Mouse (Mus musculus): ENCODE data around the gene Slc37a3. TPM values are rescaled to one million over a fixed set of nuclear protein-coding genes. Genes with fewer than 3 reads are reported as not detected.
"Not testable (repeated sequence)": the region's sequence is repeated elsewhere in the genome, so short reads cannot be mapped to it uniquely, and the experiment has no call there.

The Slc37a3 gene
- 58.2 and 58.4 TPM in 2 replicates for polyA plus RNA-seq (2015; fragmentation: Nextera tagmentation; extraction: Ambion mirVana)

GRCm38 (mm10) chr6:39377311-39377827, at the start of gene Slc37a3:
TSS of gene Slc37a3 (minus strand) at chr6:39377675.
- Histone ChIP-seq H3K4me3 (peak within 1 kb of the TSS; percentile 91), H3K27me3 (0 out of 2 replicates have a peak, but pooled peaks cover 13% of the 10 kb centered on the region), H3K9me3 (no peaks in the 10 kb centered on the region), H3K9ac (peak within 1 kb of the TSS; percentile 91), H3K36me3 (peaks cover 9% of the 10 kb centered on the region), H3K27ac (replicated peaks) (peak within 1 kb of the TSS; percentile 73), H3K4me1 (replicated peaks) (peaks cover 24% of the 10 kb centered on the region), H3K4me2 (peak within 1 kb of the TSS; percentile 63)
- under 1% methylated on average over 42 of the region's 43 CpGs for WGBS
- ATAC-seq (ENCODE audit: low FRiP score, low read depth) = peak; percentile 90

GRCm38 (mm10) chr6:39426725-39427124, 49.2 kb upstream of the Slc37a3 start:
- no peak for ATAC-seq (ENCODE audit: low FRiP score, low read depth)
- Histone ChIP-seq H3K27ac (replicated peaks) (no peak overlapping the region), H3K9me3 (no peaks in the 10 kb centered on the region), H3K4me1 (replicated peaks) (no peaks in the 10 kb centered on the region), H3K36me3 (no peaks in the 10 kb centered on the region), H3K9ac (no peak overlapping the region), H3K27me3 (no peaks in the 10 kb centered on the region), H3K4me2 (no peak overlapping the region), H3K4me3 (no peak overlapping the region)
- 82% methylated on average over 2 of the region's 4 CpGs for WGBS

- 97% methylated on average over 2 of the region's 2 CpGs for WGBS
- no peaks in the 10 kb centered on the region for H3K9me3 ChIP-seq
- H3K4me2 ChIP-seq = no peak overlapping the region
- H3K9ac ChIP-seq = no peak overlapping the region
- no peak for ATAC-seq (ENCODE audit: low FRiP score, low read depth)
- no peaks in the 10 kb centered on the region for H3K36me3 ChIP-seq
- no peak overlapping the region for H3K27ac ChIP-seq (replicated peaks)
- H3K27me3 ChIP-seq = no peaks in the 10 kb centered on the region
- no peaks in the 10 kb centered on the region for H3K4me1 ChIP-seq (replicated peaks)
- H3K4me3 ChIP-seq = no peak overlapping the region
These were observed 47.7 kb upstream of the Slc37a3 start for GRCm38 (mm10) chr6:39425181-39425580.

GRCm38 (mm10) chr6:39423686-39424085, 46.2 kb upstream of the Slc37a3 start:
- no peaks in the 10 kb centered on the region for H3K27me3 ChIP-seq
- H3K27ac ChIP-seq (replicated peaks) = no peak overlapping the region
- 0 out of 2 replicates have a peak, but pooled peaks cover 4% of the 10 kb centered on the region for H3K4me1 ChIP-seq (replicated peaks)
- 92% methylated on average over 7 of the region's 7 CpGs for WGBS
- no peaks in the 10 kb centered on the region for H3K36me3 ChIP-seq
- no peak overlapping the region for H3K4me2 ChIP-seq
- no peak overlapping the region for H3K4me3 ChIP-seq
- H3K9ac ChIP-seq = no peak overlapping the region
- ATAC-seq (ENCODE audit: low FRiP score, low read depth) = no peak
- no peaks in the 10 kb centered on the region for H3K9me3 ChIP-seq

- Histone ChIP-seq H3K4me1 (replicated peaks) (peaks cover 8% of the 10 kb centered on the region), H3K27ac (replicated peaks) (no peak overlapping the region), H3K9me3 (no peaks in the 10 kb centered on the region), H3K9ac (no peak overlapping the region), H3K4me3 (no peak overlapping the region), H3K27me3 (no peaks in the 10 kb centered on the region), H3K4me2 (no peak overlapping the region), H3K36me3 (no peaks in the 10 kb centered on the region)
- 72% methylated on average over 6 of the region's 6 CpGs for WGBS
- ATAC-seq (ENCODE audit: low FRiP score, low read depth) = no peak
These were observed 45.7 kb upstream of the Slc37a3 start for GRCm38 (mm10) chr6:39423130-39423551.

- Histone ChIP-seq H3K4me3 (peak overlapping the region; percentile 99), H3K4me2 (peak overlapping the region; percentile 70), H3K36me3 (no peaks in the 10 kb centered on the region), H3K27me3 (no peaks in the 10 kb centered on the region), H3K4me1 (replicated peaks) (peaks cover 20% of the 10 kb centered on the region), H3K27ac (replicated peaks) (peak overlapping the region; percentile 94), H3K9me3 (no peaks in the 10 kb centered on the region), H3K9ac (no peak overlapping the region)
- ATAC-seq (ENCODE audit: low FRiP score, low read depth) = no peak
- 43% methylated on average over 4 of the region's 4 CpGs for WGBS
These were observed 43.4 kb upstream of the Slc37a3 start for GRCm38 (mm10) chr6:39420867-39421266.

- H3K27me3 ChIP-seq = no peaks in the 10 kb centered on the region
- peaks cover 20% of the 10 kb centered on the region for H3K4me1 ChIP-seq (replicated peaks)
- H3K27ac ChIP-seq (replicated peaks) = peak within 1 kb of the TSS; percentile 94
- no peaks in the 10 kb centered on the region for H3K9me3 ChIP-seq
- no peaks in the 10 kb centered on the region for H3K36me3 ChIP-seq
- under 1% methylated on average over 80 of the region's 82 CpGs for whole genome bisulfite sequencing
- peak; percentile 97 for ATAC-seq (ENCODE audit: low FRiP score, low read depth)
- H3K9ac ChIP-seq = peak within 1 kb of the TSS; percentile 96
- peak within 1 kb of the TSS; percentile 99 for H3K4me3 ChIP-seq
- H3K4me2 ChIP-seq = peak within 1 kb of the TSS; percentile 70
These were observed 42.6 kb upstream of the Slc37a3 start, which contains the start of gene Mkrn1 for GRCm38 (mm10) chr6:39419851-39420721. TSS of gene Mkrn1 (minus strand) at chr6:39420462.

GRCm38 (mm10) chr6:39419386-39419850, 41.9 kb upstream of the Slc37a3 start:
- H3K27me3 ChIP-seq = no peaks in the 10 kb centered on the region
- no peaks in the 10 kb centered on the region for H3K36me3 ChIP-seq
- no peaks in the 10 kb centered on the region for H3K9me3 ChIP-seq
- H3K4me2 ChIP-seq = peak overlapping the region; percentile 70
- no peak for ATAC-seq (ENCODE audit: low FRiP score, low read depth)
- H3K4me1 ChIP-seq (replicated peaks) = peaks cover 22% of the 10 kb centered on the region
- peak overlapping the region; percentile 96 for H3K9ac ChIP-seq
- H3K27ac ChIP-seq (replicated peaks) = peak overlapping the region; percentile 94
- under 1% methylated on average over 43 of the region's 43 CpGs for WGBS
- peak overlapping the region; percentile 99 for H3K4me3 ChIP-seq

GRCm38 (mm10) chr6:39416654-39417053, 39.2 kb upstream of the Slc37a3 start:
- H3K36me3 ChIP-seq; ATAC-seq (ENCODE audit: low FRiP score, low read depth); H3K9me3 ChIP-seq; H3K27me3 ChIP-seq; H3K4me3 ChIP-seq; H3K9ac ChIP-seq; H3K27ac ChIP-seq (replicated peaks); H3K4me2 ChIP-seq: not testable (repeated sequence)
- peaks cover 32% of the 10 kb centered on the region for H3K4me1 ChIP-seq (replicated peaks)

GRCm38 (mm10) chr6:39415762-39416161, 38.3 kb upstream of the Slc37a3 start:
- Histone ChIP-seq H3K4me1 (replicated peaks) (peaks cover 32% of the 10 kb centered on the region), H3K27me3 (no peaks in the 10 kb centered on the region), H3K4me2 (no peak overlapping the region), H3K4me3 (no peak overlapping the region), H3K9ac (no peak overlapping the region), H3K36me3 (no peaks in the 10 kb centered on the region), H3K9me3 (no peaks in the 10 kb centered on the region), H3K27ac (replicated peaks) (no peak overlapping the region)
- no peak for ATAC-seq (ENCODE audit: low FRiP score, low read depth)
- WGBS = 44% methylated on average over 3 of the region's 5 CpGs

GRCm38 (mm10) chr6:39414106-39414505, 36.6 kb upstream of the Slc37a3 start:
- ATAC-seq (ENCODE audit: low FRiP score, low read depth) = peak; percentile 17; the same call in 1 of the 2 replicates
- 30% methylated on average over 1 of the region's 1 CpGs for WGBS

GRCm38 (mm10) chr6:39406480-39406879, 29.0 kb upstream of the Slc37a3 start:
- peaks cover 48% of the 10 kb centered on the region for H3K36me3 ChIP-seq
- 93% methylated on average over 5 of the region's 5 CpGs for WGBS
- ATAC-seq (ENCODE audit: low FRiP score, low read depth) = no peak
- no peak overlapping the region for H3K27ac ChIP-seq (replicated peaks)
- no peaks in the 10 kb centered on the region for H3K27me3 ChIP-seq
- no peaks in the 10 kb centered on the region for H3K4me1 ChIP-seq (replicated peaks)
- H3K4me2 ChIP-seq = no peak overlapping the region
- H3K9ac ChIP-seq = no peak overlapping the region
- no peak overlapping the region for H3K4me3 ChIP-seq
- no peaks in the 10 kb centered on the region for H3K9me3 ChIP-seq

More at GRCm38 (mm10) chr6:39414106-39414505, 36.6 kb upstream of the Slc37a3 start:
- Histone ChIP-seq H3K4me2 (no peak overlapping the region), H3K36me3 (peaks cover 6% of the 10 kb centered on the region; the same call in 1 of the 2 replicates), H3K9me3 (no peaks in the 10 kb centered on the region), H3K4me3 (no peak overlapping the region), H3K27ac (replicated peaks) (peak overlapping the region; percentile 10; the same call in 1 of the 2 replicates), H3K27me3 (no peaks in the 10 kb centered on the region), H3K4me1 (replicated peaks) (peaks cover 32% of the 10 kb centered on the region), H3K9ac (no peak overlapping the region)
